Mouse (Mus musculus) ZHBTc4 (cell line): ENCODE data around the gene Asf1a.
"Not testable (repeated sequence)": the region's sequence is repeated elsewhere in the genome, so short reads cannot be mapped to it uniquely, and the experiment has no call there.

ENCODE experiments used
- DNase-seq: peaks from one replicate; pipeline ENCODE4 v3.0.0-alpha.2; 2011; ENCODE audit warnings: low read depth, low spot score

Asf1a gene

DNA sequence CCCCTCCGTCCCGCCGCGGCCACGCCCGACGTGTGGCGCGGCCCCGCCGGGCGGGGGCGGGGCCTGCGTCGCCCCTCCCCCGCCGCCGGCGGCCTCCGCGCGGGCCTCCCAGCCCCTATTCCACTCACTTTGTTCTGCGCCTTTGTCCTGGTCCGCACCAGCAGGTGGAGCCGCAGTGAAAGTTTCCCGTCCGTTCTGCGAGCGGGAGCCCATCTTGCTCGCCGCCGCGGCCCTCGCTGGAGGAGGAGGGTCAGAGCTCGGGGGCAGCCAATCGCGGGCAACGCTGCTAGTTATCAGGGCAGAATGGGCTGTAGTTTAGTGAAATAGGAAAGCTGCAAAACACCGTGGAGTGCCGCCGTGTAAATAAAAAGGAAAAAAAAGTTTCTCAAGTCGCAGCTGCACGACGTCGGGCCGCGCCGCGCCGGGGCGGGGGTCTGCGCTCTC, at the start of gene Asf1a:
TSS of gene Asf1a (plus strand) at position 81 of the 444 bp plus-strand sequence.
- DNase-seq = peak; percentile 98

DNA sequence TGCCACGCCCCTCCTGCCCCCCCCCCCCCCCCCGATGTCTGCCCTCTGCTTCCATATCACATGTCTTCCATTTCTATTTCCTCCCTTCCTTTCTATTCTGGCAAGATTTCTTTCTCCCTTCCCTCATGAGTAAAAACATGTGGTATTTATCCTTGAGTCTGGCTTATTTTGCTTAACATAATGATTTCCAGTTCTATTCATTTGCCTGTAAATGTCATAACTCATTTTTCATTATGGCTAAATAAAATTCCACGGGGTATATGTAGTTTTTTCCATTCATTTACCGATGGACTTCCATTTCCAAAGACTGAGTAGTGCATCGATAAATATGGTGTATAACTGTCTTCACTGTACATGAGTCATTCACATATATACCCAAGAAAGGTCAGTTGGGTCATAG, 34.6 kb upstream of the Asf1a start:
- DNase-seq = no peak

DNA sequence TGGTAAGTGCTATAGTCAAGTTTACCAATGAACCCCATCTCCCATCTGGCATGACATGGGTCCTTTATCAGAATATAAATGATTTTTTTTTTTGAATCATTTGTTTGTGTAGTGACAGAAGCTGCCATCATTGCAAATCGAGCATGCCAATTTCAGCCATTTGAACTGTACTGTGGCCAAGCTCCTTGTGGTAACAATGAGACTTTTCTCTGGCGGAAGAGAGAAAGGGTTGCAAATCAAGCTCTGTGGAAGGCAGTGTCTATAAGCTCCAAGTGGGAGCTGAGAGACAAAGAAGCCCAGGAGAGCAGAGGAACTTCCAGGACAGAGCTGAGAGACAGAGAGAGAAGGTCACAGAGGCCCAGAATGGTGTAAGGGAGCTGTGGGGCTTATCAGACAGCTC, 31.0 kb upstream of the Asf1a start:
- no peak for DNase-seq

DNA sequence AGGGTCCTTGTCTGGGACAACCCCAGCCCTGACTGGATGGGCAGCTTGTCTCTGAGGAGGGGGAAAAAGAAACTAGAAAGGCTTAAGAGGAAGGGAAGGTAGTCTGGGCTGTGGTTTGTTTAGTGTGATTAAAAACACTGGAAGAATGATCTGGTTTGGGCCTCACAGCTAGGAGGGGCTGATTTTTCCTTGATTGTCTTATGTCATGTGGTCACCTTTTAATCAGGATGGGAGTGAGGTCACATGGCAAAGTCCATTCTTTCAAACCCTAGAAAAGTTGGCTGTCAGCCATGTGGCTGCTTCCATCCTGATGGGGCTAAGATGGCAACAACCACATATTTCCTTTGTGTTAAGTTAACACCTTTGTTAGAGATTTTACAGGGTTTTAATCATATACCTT, 28.0 kb upstream of the Asf1a start:
- no peak for DNase-seq

DNA sequence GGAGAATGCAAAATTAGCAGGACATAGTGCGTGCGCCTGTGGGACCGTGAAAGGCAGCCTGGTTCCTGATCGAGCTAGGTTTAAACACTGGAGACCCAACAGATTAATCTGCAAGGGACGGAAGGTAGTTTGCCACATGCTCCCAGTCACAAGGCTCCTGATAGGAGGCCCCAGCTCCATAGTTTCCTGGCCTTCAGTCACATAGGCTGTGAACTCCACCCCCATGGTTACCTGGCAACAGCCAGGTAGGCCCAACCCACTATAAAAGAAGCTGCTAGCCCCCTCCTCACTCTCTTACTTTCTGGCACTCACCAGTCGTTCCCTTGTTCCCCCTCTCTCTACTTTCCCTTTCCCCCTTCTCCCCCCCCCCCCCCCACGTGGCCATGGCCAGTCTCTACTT, 16.4 kb upstream of the Asf1a start:
- peak; percentile 81 for DNase-seq

DNA sequence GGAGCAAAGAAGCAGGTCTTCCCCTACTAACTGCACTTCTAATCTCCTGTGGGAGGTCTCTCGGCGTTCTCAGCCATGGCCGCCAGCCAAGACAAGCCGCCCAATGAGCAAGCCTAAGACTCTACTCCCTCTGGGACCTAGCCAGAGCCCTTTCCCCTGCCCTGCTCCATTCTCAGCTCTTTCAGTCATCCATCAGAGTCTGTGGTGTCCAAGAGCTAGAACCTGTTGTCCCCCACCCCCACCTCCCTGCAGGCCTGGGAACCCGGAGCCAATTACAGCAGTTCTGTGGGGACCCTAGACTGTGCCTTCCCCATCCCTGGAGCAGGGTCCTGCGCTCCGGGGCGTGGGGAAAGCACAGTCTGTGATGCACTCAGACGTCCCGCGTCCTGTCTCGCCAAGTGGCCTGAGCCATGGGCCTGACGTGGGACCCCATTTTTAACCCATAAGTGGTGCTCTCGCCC, 15.9 kb upstream of the Asf1a start:
- peak; percentile 55 for DNase-seq

DNA sequence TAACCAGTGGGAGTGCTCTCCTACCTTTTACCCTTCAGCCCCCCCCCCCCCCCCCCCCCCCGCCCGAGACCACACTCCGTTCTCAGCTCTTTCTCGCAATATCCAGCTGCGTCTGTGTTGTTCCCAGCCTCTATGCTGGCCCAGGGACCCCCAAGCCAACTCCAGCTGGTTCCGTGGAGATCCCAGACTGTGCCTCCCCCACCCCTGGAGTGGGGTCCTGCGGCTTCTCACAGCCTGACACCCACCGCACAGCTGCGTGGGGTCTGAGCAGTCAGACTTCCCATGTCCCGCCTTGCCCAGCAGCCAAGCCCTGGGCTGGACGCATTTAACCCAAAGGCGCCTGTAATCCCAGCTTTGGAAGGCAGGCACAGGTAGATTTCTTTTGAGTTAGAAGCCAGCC, 15.5 kb upstream of the Asf1a start:
- DNase-seq = peak; percentile 20

DNA sequence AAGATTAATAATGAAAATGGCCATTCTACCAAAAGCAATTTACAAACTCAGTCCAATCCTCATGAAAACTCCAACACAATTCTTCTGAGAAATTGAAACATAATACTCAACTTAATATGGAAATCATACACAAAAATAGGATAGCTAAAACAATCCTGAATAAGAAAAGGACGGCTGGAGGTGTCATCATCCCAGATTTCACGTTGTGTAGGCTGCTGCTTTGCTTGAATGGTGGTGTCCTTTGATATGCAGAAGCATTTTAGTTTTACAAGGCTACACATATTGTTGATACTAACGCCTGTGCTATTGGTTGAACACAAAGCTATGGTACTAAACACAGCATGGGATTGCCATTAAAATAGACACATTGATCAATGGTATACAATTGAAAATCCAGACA, 10.8 kb upstream of the Asf1a start:
- no peak for DNase-seq

DNA sequence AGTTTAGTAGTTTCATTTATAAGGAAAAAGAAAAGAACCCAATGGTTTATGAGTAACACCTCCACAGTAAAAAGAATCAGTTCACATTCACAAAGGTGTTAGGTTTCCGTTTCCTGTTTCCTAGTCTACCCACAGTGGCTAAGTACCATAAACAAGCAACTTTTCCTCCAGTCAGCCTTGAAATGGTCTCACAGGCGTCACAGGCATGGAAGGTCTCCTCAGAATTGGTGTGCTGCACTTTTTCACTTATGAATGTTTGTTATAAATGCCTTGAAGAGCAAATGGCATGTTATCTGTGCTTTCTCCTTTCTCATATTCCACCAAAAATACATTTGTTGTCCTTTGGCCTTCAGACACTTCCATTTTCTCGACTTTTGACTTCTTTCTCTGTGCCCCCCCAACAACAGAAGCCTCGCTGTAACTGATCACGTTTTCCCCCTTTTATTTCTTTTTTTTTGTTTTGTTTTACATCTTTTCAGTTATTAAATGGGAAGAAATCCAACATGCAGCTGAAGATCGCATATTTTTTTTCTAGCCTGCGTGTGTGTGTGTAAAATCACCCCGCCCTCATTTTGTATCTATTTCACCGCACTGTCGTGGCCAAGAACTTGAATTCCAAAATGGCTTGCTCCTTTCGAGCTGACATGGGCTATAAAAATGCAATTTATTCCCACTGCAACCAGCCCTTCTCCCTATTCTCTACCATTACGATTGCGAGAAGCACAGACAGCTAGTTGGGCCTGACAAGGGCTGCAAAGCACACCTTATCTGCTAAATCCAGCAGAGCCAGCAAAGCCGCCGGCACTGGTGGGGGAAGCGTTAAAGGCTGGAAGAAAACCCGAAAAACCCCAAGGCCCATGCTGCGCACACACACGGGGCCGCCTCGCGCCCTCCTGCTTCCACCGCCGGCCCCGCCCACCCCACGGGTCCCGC, 547 bp upstream of the Asf1a start:
- no peak for DNase-seq

DNA sequence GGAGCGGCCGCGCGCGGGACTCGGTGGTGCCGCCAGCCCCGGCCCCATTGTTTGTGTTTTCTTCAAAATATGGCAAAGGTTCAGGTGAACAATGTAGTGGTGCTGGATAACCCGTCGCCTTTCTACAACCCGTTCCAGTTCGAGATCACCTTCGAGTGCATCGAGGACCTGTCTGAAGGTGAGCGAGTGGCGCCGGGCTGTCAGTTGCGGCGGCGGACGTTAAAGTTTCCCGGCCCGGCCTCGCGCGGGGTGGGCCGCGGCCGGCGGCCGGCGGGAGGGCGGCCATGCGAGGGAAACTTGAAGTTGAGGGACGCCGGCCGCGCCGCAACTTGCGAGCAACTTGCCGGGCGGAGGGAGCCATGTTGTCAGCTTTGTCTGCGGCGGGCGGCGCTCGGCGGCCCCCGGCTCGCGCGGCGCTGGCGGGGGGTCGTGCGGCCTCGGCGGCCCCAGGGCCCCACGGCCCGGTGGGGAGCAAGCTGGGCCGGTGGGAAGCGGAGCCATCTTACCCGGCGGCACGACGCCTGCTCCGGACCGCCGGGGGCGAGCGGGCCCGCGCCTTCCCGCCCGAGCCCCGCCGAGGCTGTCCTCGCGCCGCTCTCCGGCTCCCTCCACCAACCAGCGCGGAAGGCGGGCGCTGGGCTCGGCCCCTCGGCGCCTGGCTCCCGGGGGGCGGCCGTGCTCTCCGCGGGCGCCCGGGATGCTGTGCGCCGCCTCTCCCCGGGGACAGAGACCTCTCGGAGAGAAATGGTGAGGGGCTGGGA, 744 bp downstream of the Asf1a start:
- DNase-seq = peak; percentile 50

DNA sequence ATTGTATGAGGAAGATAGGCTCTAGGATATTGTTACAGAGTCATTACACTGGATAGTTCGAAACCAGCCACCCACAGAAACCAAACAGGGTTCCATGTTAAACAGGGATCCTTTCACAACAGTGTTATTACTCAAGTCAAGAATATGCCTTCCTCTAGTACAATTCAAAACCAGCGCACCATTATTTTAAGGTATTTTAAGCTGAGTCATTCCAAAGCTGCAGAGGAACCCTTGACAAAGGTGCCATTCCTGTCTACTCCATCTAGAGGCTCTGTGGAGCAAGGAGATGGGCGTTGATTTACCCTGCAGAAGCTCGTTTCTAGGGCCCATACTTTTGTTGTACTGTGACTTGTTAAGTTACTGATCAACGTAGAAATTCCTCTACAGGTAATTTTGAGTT, 2.3 kb downstream of the Asf1a start:
- DNase-seq = peak; percentile 76

DNA sequence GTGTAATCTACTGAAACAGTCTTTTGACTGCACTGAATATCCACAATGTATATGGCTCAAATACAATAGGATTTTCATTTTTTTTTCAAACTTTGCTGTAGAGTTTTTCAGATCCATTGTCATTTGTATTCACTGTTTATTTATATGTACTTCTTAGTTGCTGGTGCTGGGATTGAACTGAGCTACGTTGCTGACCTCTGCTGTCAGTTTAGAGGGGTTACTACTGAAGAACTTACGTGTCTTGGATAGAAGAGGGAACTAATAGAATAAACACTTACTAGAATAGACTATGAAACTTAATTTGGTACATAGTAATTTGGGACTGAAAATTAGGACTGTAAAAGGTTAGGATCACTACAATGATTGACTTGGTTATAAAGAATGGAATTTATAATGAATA, 8.8 kb downstream of the Asf1a start:
- DNase-seq = no peak

DNA sequence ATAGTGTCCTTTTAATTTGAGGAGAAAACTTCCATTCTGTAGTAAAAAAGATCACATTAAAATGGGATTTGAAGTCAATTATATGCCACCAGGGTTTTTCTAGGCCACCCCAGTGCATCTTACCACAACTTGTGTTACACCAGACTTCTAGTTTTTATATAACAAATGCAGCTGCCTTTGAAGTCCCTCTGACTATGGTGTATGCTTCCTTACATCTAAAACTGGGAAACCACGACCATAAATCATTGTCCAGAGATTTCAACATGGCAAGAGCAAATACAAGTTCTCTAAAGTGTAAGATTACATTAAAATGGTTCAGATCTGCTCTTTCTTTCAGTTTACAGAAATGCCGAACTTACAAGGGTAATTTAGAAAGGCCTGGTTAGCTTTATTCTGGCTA, 11.7 kb downstream of the Asf1a start:
- no peak for DNase-seq

DNA sequence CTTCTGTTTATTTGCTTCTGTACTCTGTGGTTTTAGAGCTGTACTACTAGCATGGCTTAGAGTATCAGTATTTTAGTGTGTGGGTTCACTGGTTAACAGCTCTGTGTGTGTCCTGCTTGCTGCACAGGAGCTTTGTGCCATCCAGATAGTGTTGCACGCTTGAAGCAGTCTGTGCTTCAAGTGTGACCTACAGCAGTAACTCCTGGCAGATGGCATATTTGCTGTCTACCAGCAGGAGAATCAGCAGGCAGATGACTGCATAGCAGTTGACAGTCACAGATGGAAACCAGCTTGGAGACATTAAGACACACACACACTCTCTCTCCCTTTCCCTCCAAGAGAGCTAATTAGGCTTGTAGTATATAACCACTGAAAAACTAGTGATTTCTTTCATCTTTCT, 15.6 kb downstream of the Asf1a start:
- no peak for DNase-seq

DNA sequence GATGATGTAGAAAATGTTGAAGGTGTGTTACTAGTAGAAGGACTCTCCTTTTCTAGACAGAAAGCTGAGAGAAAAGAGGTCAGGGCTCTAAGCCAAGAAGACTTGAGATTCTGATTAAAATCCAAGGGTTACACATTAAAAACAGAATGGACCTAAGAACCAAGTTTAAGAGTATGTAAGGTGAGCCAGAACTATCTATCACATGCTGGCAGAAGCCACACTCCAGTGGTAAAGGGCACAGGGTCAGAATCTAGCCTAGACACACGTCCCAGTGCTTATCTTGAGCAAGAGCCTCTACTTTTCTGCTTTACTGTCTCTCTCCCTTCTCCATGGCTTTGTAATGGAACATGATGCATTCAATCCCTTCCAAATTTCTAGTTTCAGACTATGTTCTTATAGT, 17.4 kb downstream of the Asf1a start:
- DNase-seq = no peak

DNA sequence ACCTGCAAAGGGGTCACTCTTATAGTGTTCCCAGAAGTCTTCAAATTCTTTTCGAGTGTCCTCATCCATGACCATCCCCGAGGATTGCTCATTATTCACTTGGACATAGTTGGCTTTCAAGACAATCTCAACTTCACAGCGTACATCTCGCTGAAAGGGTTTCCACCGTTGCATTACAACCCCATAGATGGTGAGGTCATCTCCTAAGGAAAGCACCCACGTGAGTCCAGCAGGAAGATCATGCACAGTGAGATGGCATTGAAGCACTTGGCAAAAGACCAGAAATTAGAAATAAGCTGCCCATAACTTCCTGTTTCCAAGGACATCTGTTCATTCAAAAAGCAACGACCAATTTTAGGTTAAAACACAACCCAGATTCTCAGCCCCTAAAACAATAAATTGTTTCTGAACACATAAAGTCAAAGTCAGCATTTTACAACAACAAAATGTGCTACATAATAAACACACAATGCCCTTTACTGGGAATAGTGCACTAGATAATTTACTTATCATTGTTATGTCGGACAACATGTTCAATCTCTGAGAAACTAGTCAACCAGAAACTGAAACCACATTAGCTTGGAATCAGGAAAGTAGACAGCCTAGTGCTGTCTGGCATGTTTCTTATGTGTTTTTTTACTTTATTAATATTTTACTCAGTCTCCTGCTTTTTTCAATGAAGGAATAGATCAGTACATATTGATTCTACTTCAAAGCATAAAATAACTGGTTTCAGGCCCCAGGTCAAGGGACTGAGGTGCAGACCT, 19.5 kb downstream of the Asf1a start:
- no peak for DNase-seq

DNA sequence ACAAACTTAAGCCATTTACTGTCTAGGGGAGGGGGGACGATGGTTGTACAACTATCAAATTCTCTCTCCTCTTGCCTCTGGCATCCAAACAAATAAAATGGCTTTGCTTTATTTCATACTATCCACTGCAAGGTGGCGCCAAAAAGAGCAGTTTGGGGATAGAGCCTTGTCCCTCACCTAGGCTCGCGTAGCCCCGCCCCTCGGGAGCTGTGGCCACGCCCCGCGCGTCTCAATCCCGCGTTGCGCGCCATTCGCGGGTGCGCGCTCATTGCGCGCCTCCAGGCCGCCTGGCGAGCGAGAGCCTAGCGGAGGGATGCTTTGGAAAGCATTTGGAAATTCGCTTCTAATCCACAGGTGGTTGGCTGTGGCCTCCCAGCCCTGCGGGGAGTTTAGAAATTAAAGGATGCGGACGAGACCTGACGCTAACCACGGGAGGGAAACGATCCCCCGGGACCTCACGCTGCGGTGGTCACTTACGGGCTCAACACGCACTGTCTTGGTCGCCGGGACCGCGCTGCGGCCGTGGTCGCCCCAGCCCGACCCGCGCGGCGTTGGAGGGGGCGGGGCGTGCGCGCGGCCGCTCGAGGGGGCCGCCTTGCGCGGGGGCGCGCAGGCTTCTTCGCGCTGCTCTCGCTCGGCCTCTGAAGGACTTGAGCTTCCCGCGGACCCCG, 32.8 kb downstream of the Asf1a start:
- DNase-seq = peak; percentile 97

DNA sequence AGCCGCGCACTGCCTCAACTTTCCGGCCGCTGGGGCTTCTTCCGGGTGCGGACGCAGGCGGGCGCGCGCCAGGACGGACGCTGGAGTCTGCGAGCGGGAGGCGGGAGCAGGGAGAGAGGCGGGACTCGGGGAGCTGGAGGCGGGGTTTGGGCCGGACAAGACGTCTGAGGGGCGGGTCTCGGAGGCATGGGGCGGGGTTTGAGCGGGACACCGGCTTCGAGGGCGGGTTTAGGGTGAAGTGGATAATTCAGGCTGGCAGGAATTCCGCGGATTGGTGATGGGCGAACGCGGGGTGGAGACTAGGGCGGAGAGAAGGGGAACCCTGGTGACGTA, 33.3 kb downstream of the Asf1a start:
- DNase-seq = peak; percentile 97

DNA sequence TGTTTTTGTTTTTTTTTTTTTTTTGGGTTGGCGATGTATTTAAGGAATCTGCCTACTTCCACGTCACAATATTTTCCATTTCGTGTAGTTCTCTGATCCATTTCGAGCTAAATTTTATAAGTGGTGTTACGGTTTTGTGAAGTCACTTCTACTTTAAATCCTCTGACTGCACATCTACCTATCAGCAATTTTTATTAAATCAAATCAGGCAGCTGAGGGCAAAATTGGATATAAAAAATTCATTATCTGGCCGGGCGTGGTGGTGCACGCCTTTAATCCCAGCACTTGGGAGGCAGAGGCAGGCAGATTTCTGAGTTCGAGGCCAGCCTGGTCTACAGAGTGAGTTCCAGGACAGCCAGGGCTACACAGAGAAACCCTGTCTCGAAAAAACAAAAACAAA, 33.8 kb downstream of the Asf1a start, which contains the start of gene Mcm9:
TSS of gene Mcm9 (minus strand) at position 101 of the 400 bp plus-strand sequence.
- DNase-seq = not testable (repeated sequence)

DNA sequence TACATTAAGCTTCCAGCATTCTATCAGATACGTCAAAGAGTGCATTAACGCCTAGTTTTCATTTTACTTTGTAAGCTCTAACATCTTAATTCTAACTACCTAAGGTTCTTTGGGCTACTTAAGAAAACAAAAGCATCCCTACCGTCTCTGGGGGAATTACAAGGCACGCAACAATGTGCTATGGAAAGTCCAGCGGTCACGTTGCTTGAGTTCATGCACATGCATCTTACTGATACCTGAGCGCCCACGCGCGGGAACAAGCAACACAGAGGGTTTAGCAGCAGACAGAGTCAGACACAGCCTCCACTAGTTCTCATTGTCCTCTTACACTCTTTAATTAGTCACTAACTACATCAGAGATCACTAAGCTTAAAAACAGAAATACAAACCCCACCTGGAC, 37.6 kb downstream of the Asf1a start:
- no peak for DNase-seq

DNA sequence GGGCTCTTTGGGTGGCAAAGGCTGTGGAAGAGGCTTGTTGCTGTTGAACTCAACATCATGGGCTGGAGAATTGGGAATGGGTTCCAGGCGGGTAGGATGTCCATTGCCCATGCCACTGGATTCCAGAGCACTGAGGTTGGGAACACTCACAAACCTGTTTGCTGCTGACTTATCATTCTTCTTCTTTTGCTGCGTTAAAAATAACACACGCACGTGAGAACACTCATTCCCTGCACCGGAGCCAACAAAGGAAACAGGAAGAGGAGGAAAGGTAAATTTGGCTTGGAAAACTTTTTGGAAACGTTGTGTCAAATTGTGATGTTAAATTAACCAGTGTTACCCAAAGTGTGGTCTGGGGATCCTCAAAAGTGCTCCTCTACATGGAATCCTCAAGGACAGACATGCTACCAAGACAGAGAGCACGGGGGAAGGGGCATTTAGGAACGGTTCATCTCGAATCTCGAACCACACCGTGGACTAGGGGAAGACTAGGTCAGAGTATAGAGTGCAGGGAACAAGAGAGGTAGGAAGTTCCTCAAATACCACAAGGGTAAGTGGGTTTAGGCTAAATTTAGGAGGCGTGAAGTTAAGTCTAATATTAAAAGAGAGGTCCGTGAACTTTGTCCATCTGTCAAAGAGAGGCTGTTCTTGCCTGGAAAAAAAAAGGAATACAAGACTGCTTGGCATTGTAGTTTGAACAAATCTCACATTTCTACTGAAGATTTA, 38.9 kb downstream of the Asf1a start:
- no peak for DNase-seq
